Mouse (Mus musculus) spleen, adult 2 months (tissue): Measurements from ENCODE around the gene Aff3.

Source experiments
- CTCF ChIP-seq: fragments of 200-500 bp; IDR thresholded peaks from 2 replicates; pipeline ENCODE4 v1.5.1; 2011; ENCODE audit warnings: mild to moderate bottlenecking, inconsistent platforms; ENCODE audit not compliant: insufficient read depth, insufficient read length, insufficient replicate concordance; ENCODE audit errors: extremely low read depth
- POLR2A ChIP-seq: fragments of 200-500 bp; IDR thresholded peaks from 2 replicates; pipeline ENCODE4 v1.6.1; 2011; ENCODE audit warnings: low read depth, low read length, inconsistent platforms

GRCm38 (mm10) chr1:38483191-38483590 lies 181.6 kb downstream of the Aff3 start:
- TF ChIP-seq POLR2A = no peak
- TF ChIP-seq CTCF = no peak
